Mouse (Mus musculus): Measurements from ENCODE around the gene Wfdc3. TPM values are rescaled to one million over a fixed set of nuclear protein-coding genes. Genes with fewer than 3 reads are reported as not detected.

Wfdc3 gene
- polyA plus RNA-seq, 1 experiment from 2014 or later = 0.77 TPM

GRCm38 (mm10) chr2:164705991-164706390 is 39.7 kb downstream of the Wfdc3 start:
- Histone ChIP-seq H3K27me3 (replicated peaks; ENCODE audit: control insufficient read depth, insufficient read depth, low read length) (no peaks in the 10 kb centered on the region), H3K36me3 (ENCODE audit: control insufficient read depth, insufficient read depth, low read length) (no peaks in the 10 kb centered on the region), H3K4me3 (ENCODE audit: low read depth, low read length) (no peak overlapping the region), H3K9ac (ENCODE audit: low read length) (no peak overlapping the region), H3K27ac (ENCODE audit: low read depth, low read length) (no peak overlapping the region), H3K4me1 (ENCODE audit: control insufficient read depth, insufficient read depth, low read length) (no peaks in the 10 kb centered on the region), H3K9me3 (replicated peaks; ENCODE audit: control insufficient read depth, low read length) (no peaks in the 10 kb centered on the region), H3K4me2 (ENCODE audit: low read length) (no peak overlapping the region)
- ATAC-seq = no peak
- no peak for DNase-seq (ENCODE audit: low spot score)
- 91% methylated on average over 14 of the region's 14 CpGs for WGBS

DNA sequence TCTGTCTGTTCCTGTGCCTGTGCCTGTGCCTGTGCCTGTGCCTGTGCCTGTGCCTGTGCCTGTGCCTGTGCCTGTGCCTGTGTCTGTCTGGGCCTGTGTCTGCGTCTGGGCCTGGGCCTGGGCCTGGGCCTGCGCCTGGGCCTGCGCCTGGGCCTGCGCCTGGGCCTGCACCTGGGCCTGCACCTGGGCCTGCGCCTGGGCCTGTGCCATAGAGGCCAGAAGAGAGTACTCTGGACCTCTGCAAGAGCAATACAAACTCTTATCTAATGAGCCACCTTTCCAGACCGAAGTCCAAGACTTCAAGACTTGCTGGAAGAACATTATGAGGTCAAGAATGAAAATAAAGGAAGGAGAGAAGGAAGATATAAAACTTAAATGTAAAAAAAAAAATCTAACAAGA is 40.4 kb downstream of the Wfdc3 start:
- Histone ChIP-seq H3K9me3 (replicated peaks; ENCODE audit: control insufficient read depth, low read length) (no peaks in the 10 kb centered on the region), H3K4me3 (ENCODE audit: low read depth, low read length) (no peak overlapping the region), H3K36me3 (ENCODE audit: control insufficient read depth, insufficient read depth, low read length) (no peaks in the 10 kb centered on the region), H3K4me2 (ENCODE audit: low read length) (no peak overlapping the region), H3K27ac (ENCODE audit: low read depth, low read length) (no peak overlapping the region), H3K9ac (ENCODE audit: low read length) (no peak overlapping the region), H3K4me1 (ENCODE audit: control insufficient read depth, insufficient read depth, low read length) (no peaks in the 10 kb centered on the region), H3K27me3 (replicated peaks; ENCODE audit: control insufficient read depth, insufficient read depth, low read length) (no peaks in the 10 kb centered on the region)
- no peak for DNase-seq (ENCODE audit: low spot score)
- no peak for ATAC-seq
- 94% methylated on average over 6 of the region's 6 CpGs for WGBS

DNA sequence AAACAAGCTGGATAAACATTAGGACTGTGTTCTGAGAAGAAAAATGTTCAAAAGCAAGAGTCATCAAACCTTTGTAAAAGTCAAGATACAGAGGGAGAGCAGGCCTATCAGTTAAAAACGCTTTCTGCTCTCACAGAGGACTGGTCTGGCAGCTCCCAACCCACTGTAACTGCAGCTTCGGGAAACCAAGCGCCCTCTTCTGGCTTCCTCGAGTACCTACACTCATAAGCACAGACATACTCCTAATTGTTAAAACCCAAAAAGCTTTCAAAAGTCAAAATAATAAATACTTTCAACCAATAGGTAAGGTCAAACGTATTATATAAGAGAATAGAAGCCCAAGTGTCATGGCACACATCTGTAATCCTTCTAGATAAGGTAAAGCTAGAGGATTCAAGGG is 41.5 kb downstream of the Wfdc3 start:
- Histone ChIP-seq H3K4me2 (ENCODE audit: low read length) (no peak overlapping the region), H3K4me3 (ENCODE audit: low read depth, low read length) (no peak overlapping the region), H3K27ac (ENCODE audit: low read depth, low read length) (no peak overlapping the region), H3K4me1 (ENCODE audit: control insufficient read depth, insufficient read depth, low read length) (no peaks in the 10 kb centered on the region), H3K9ac (ENCODE audit: low read length) (no peak overlapping the region), H3K27me3 (replicated peaks; ENCODE audit: control insufficient read depth, insufficient read depth, low read length) (no peaks in the 10 kb centered on the region), H3K9me3 (replicated peaks; ENCODE audit: control insufficient read depth, low read length) (no peaks in the 10 kb centered on the region), H3K36me3 (ENCODE audit: control insufficient read depth, insufficient read depth, low read length) (no peaks in the 10 kb centered on the region)
- no peak for DNase-seq (ENCODE audit: low spot score)
- 80% methylated on average over 5 of the region's 5 CpGs for WGBS
- ATAC-seq = no peak

DNA sequence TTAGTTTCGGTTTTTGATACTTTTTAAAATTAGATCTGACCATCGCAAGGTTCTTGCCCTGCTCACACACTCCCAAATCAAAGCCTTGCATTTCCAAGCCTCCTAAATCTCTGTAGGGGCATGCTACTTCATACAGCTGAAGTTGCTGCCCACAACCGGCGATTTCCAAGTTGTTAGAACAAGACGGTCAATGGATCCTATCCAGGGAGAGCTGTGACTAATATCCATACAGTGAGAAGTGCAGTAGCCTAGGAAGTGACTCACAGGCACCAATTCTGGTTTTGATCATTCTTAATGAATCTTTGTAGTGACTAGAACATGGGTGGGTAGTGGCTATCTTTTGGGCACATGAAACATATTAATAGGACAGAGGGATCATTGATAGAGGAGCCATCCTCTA is 44.0 kb downstream of the Wfdc3 start:
- H3K4me3 ChIP-seq (ENCODE audit: low read depth, low read length) = no peak overlapping the region
- no peaks in the 10 kb centered on the region for H3K36me3 ChIP-seq (ENCODE audit: control insufficient read depth, insufficient read depth, low read length)
- no peak overlapping the region for H3K9ac ChIP-seq (ENCODE audit: low read length)
- H3K4me1 ChIP-seq (ENCODE audit: control insufficient read depth, insufficient read depth, low read length) = no peaks in the 10 kb centered on the region
- no peak overlapping the region for H3K4me2 ChIP-seq (ENCODE audit: low read length)
- 95% methylated on average over 5 of the region's 5 CpGs for WGBS
- H3K27ac ChIP-seq (ENCODE audit: low read depth, low read length) = no peak overlapping the region
- ATAC-seq = no peak
- no peak for DNase-seq (ENCODE audit: low spot score)
- H3K27me3 ChIP-seq (replicated peaks; ENCODE audit: control insufficient read depth, insufficient read depth, low read length) = no peaks in the 10 kb centered on the region
- H3K9me3 ChIP-seq (replicated peaks; ENCODE audit: control insufficient read depth, low read length) = no peaks in the 10 kb centered on the region

DNA sequence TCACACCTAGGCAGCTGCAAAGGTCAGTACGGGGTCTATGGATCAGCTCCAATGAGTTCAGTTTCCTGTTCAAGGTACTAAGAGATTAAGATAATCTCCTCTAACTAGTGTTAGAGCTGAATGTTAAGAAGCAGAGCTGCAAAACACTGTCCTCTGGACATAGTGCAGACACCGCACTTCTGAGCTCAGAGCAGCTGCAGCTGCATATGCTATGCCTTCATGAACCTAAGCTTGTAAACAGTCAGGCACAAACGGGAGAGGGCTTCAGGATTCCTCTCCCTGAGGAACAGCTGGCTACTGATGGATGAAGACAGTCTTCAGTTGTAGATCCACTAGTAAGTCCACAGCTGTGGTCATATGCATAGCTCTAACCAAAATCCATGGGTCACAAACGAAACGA is 44.8 kb downstream of the Wfdc3 start:
- no peak for ATAC-seq
- H3K4me3 ChIP-seq (ENCODE audit: low read depth, low read length) = no peak overlapping the region
- DNase-seq (ENCODE audit: low spot score) = no peak
- 85% methylated on average over 5 of the region's 5 CpGs for WGBS
- H3K4me1 ChIP-seq (ENCODE audit: control insufficient read depth, insufficient read depth, low read length) = no peaks in the 10 kb centered on the region
- no peaks in the 10 kb centered on the region for H3K36me3 ChIP-seq (ENCODE audit: control insufficient read depth, insufficient read depth, low read length)
- no peak overlapping the region for H3K9ac ChIP-seq (ENCODE audit: low read length)
- no peaks in the 10 kb centered on the region for H3K27me3 ChIP-seq (replicated peaks; ENCODE audit: control insufficient read depth, insufficient read depth, low read length)
- H3K27ac ChIP-seq (ENCODE audit: low read depth, low read length) = no peak overlapping the region
- no peak overlapping the region for H3K4me2 ChIP-seq (ENCODE audit: low read length)
- no peaks in the 10 kb centered on the region for H3K9me3 ChIP-seq (replicated peaks; ENCODE audit: control insufficient read depth, low read length)

GRCm38 (mm10) chr2:164698201-164698600 is 47.5 kb downstream of the Wfdc3 start, which contains the start of gene Spint4:
Gene Spint4, plus strand, starts transcription at chr2:164698501.
- no peak for ATAC-seq
- no peak within 1 kb of the TSS for H3K4me2 ChIP-seq (ENCODE audit: low read length)
- H3K4me1 ChIP-seq (ENCODE audit: control insufficient read depth, insufficient read depth, low read length) = no peaks in the 10 kb centered on the region
- no peaks in the 10 kb centered on the region for H3K36me3 ChIP-seq (ENCODE audit: control insufficient read depth, insufficient read depth, low read length)
- no peak within 1 kb of the TSS for H3K4me3 ChIP-seq (ENCODE audit: low read depth, low read length)
- 77% methylated on average over 4 of the region's 4 CpGs for WGBS
- H3K9ac ChIP-seq (ENCODE audit: low read length) = no peak within 1 kb of the TSS
- no peaks in the 10 kb centered on the region for H3K27me3 ChIP-seq (replicated peaks; ENCODE audit: control insufficient read depth, insufficient read depth, low read length)
- H3K27ac ChIP-seq (ENCODE audit: low read depth, low read length) = no peak within 1 kb of the TSS
- no peaks in the 10 kb centered on the region for H3K9me3 ChIP-seq (replicated peaks; ENCODE audit: control insufficient read depth, low read length)
- no peak for DNase-seq (ENCODE audit: low spot score)

DNA sequence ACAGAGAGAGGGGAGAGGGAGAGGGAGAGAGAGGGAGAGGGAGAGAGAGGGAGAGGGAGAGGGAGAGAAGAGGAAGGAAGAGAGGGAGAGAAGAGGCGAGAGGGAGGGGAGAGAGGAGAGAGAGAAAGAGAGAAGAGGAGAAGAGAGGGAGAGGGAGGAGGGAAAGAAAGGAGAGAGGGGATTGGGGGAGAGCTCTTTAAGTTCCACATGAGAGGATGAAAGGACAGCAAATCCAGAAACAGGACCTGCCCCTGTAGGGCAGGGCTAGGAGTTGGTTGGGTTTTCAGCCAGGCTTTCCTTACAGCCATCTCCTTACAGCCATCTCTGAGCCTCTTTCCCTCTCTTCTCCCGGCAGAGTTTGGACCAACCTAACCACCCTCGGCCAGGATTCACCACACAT is 60.9 kb downstream of the Wfdc3 start, which contains the start of gene Wfdc13:
Gene Wfdc13 (plus strand): TSS at position 301 of the 400 bp plus-strand sequence.
- Histone ChIP-seq H3K27me3 (replicated peaks; ENCODE audit: control insufficient read depth, insufficient read depth, low read length) (no peaks in the 10 kb centered on the region), H3K4me1 (ENCODE audit: control insufficient read depth, insufficient read depth, low read length) (no peaks in the 10 kb centered on the region), H3K27ac (ENCODE audit: low read depth, low read length) (no peak within 1 kb of the TSS), H3K36me3 (ENCODE audit: control insufficient read depth, insufficient read depth, low read length) (no peaks in the 10 kb centered on the region), H3K4me2 (ENCODE audit: low read length) (no peak within 1 kb of the TSS), H3K9me3 (replicated peaks; ENCODE audit: control insufficient read depth, low read length) (no peaks in the 10 kb centered on the region), H3K9ac (ENCODE audit: low read length) (no peak within 1 kb of the TSS), H3K4me3 (ENCODE audit: low read depth, low read length) (no peak within 1 kb of the TSS)
- ATAC-seq = no peak
- WGBS = 75% methylated on average over 3 of the region's 3 CpGs
- no peak for DNase-seq (ENCODE audit: low spot score)

Other genes with a start within 250 kb of the Wfdc3 start
- gene Pigt, start 248.4 kb downstream of the Wfdc3 start, polyA plus RNA-seq (2014; fragmentation: Nextera tagmentation; extraction: Ambion mirVana) = 66.8 and 72.2 TPM in 2 replicates
- 5.2 and 5.8 TPM in 2 replicates for gene Wfdc2, start 183.5 kb downstream of the Wfdc3 start, polyA plus RNA-seq (2014; fragmentation: Nextera tagmentation; extraction: Ambion mirVana)
- not detected in 2 replicates for gene Spint3, start 172.5 kb downstream of the Wfdc3 start, polyA plus RNA-seq (2014; fragmentation: Nextera tagmentation; extraction: Ambion mirVana)
- gene Wfdc6a, start 160.5 kb downstream of the Wfdc3 start, polyA plus RNA-seq (2014; fragmentation: Nextera tagmentation; extraction: Ambion mirVana) = not detected in 2 replicates
- not detected in 2 replicates for gene Eppin, start 152.3 kb downstream of the Wfdc3 start, polyA plus RNA-seq (2014; fragmentation: Nextera tagmentation; extraction: Ambion mirVana)
- gene Wfdc6b, start 132.4 kb downstream of the Wfdc3 start, polyA plus RNA-seq (2014; fragmentation: Nextera tagmentation; extraction: Ambion mirVana) = not detected in 2 replicates
- not detected in 2 replicates for gene Wfdc8, start 132.3 kb downstream of the Wfdc3 start, polyA plus RNA-seq (2014; fragmentation: Nextera tagmentation; extraction: Ambion mirVana)
- not detected in 2 replicates for gene Wfdc16, start 107.1 kb downstream of the Wfdc3 start, polyA plus RNA-seq (2014; fragmentation: Nextera tagmentation; extraction: Ambion mirVana)
- gene Wfdc10, start 89.9 kb downstream of the Wfdc3 start, polyA plus RNA-seq (2014; fragmentation: Nextera tagmentation; extraction: Ambion mirVana) = not detected in 2 replicates
- gene Wfdc9, start 89.3 kb downstream of the Wfdc3 start, polyA plus RNA-seq (2014; fragmentation: Nextera tagmentation; extraction: Ambion mirVana) = not detected in 2 replicates
- gene Wfdc11, start 71.8 kb downstream of the Wfdc3 start, polyA plus RNA-seq (2014; fragmentation: Nextera tagmentation; extraction: Ambion mirVana) = not detected in 2 replicates
- gene Wfdc13, start 60.8 kb downstream of the Wfdc3 start, polyA plus RNA-seq (2014; fragmentation: Nextera tagmentation; extraction: Ambion mirVana) = not detected in 2 replicates
- gene Spint4, start 47.4 kb downstream of the Wfdc3 start, polyA plus RNA-seq (2014; fragmentation: Nextera tagmentation; extraction: Ambion mirVana) = not detected in 2 replicates
- gene Spint5, start 30.6 kb downstream of the Wfdc3 start, polyA plus RNA-seq (2014; fragmentation: Nextera tagmentation; extraction: Ambion mirVana) = not detected in 2 replicates
- gene Dnttip1, start 52 bp upstream of the Wfdc3 start, polyA plus RNA-seq (2014; fragmentation: Nextera tagmentation; extraction: Ambion mirVana) = 62.2 and 64.9 TPM in 2 replicates
- 162 and 198 TPM in 2 replicates for gene Ube2c, start 24.0 kb upstream of the Wfdc3 start, polyA plus RNA-seq (2014; fragmentation: Nextera tagmentation; extraction: Ambion mirVana)
- not detected in 2 replicates for gene Tnnc2, start 34.0 kb upstream of the Wfdc3 start, polyA plus RNA-seq (2014; fragmentation: Nextera tagmentation; extraction: Ambion mirVana)
- gene Snx21, start 39.9 kb upstream of the Wfdc3 start, polyA plus RNA-seq (2014; fragmentation: Nextera tagmentation; extraction: Ambion mirVana) = 20.4 and 22.8 TPM in 2 replicates
- gene Acot8, start 59.0 kb upstream of the Wfdc3 start, polyA plus RNA-seq (2014; fragmentation: Nextera tagmentation; extraction: Ambion mirVana) = 12.0 and 14.3 TPM in 2 replicates
- gene Zswim3, start 59.2 kb upstream of the Wfdc3 start, polyA plus RNA-seq (2014; fragmentation: Nextera tagmentation; extraction: Ambion mirVana) = 13.0 and 15.0 TPM in 2 replicates
- 19.5 and 23.5 TPM in 2 replicates for gene Zswim1, start 76.8 kb upstream of the Wfdc3 start, polyA plus RNA-seq (2014; fragmentation: Nextera tagmentation; extraction: Ambion mirVana)
- gene Spata25, start 82.6 kb upstream of the Wfdc3 start, polyA plus RNA-seq (2014; fragmentation: Nextera tagmentation; extraction: Ambion mirVana) = 0.30 TPM in 1 of 2 replicates, not detected in the other
- 79.5 and 84.4 TPM in 2 replicates for gene Ctsa, start 86.9 kb upstream of the Wfdc3 start, polyA plus RNA-seq (2014; fragmentation: Nextera tagmentation; extraction: Ambion mirVana)
- gene Neurl2, start 87.5 kb upstream of the Wfdc3 start, polyA plus RNA-seq (2014; fragmentation: Nextera tagmentation; extraction: Ambion mirVana) = 3.9 and 5.8 TPM in 2 replicates
- 58.4 and 80.3 TPM in 2 replicates for gene Pltp, start 111.8 kb upstream of the Wfdc3 start, polyA plus RNA-seq (2014; fragmentation: Nextera tagmentation; extraction: Ambion mirVana)
- 83.9 and 85.1 TPM in 2 replicates for gene Pcif1, start 133.4 kb upstream of the Wfdc3 start, polyA plus RNA-seq (2014; fragmentation: Nextera tagmentation; extraction: Ambion mirVana)
- gene Zfp335, start 165.8 kb upstream of the Wfdc3 start, polyA plus RNA-seq (2014; fragmentation: Nextera tagmentation; extraction: Ambion mirVana) = 8.9 and 13.4 TPM in 2 replicates
- gene Mmp9, start 194.8 kb upstream of the Wfdc3 start, polyA plus RNA-seq (2014; fragmentation: Nextera tagmentation; extraction: Ambion mirVana) = 12.8 and 15.5 TPM in 2 replicates
- gene Slc12a5, start 214.9 kb upstream of the Wfdc3 start, polyA plus RNA-seq (2014; fragmentation: Nextera tagmentation; extraction: Ambion mirVana) = 15.1 and 17.7 TPM in 2 replicates